Mouse (Mus musculus) brain, embryonic 14.5 days (tissue): Measurements from ENCODE around the gene Raf1.

Experiments used
- CTCF ChIP-seq: fragments of 200-500 bp; IDR thresholded peaks from 2 replicates; pipeline ENCODE4 v1.5.1; 2012; ENCODE audit warnings: inconsistent platforms, mild to moderate bottlenecking, moderate library complexity, borderline replicate concordance; ENCODE audit not compliant: insufficient read depth, insufficient read length; ENCODE audit errors: extremely low read depth
- POLR2A ChIP-seq: fragments of 200-500 bp; IDR thresholded peaks from 2 replicates; pipeline ENCODE4 v1.6.1; 2012; ENCODE audit warnings: mild to moderate bottlenecking, inconsistent platforms, borderline replicate concordance; ENCODE audit not compliant: poor library complexity, insufficient read depth, insufficient read length, severe bottlenecking; ENCODE audit errors: extremely low read depth

- no peak for TF ChIP-seq CTCF
- no peak for TF ChIP-seq POLR2A
Measured at GRCm38 (mm10) chr6:115711261-115711660, 34.8 kb upstream of the Raf1 start.
